Mouse (Mus musculus) ES-Bruce4 (cell line): ENCODE results near the gene Lzts2.
A peak's percentile ranks its signal among the peaks of the same experiment; 100 is the strongest.

Source experiments
- CTCF ChIP-seq: IDR thresholded peaks from one replicate; pipeline ENCODE4 v1.8.1; 2011; ENCODE audit warnings: low read depth, low read length
- EP300 ChIP-seq: IDR thresholded peaks from 2 replicates; pipeline ENCODE4 v1.6.1; 2011; ENCODE audit warnings: low read depth, low read length; ENCODE audit not compliant: insufficient read depth
- POLR2A ChIP-seq: IDR thresholded peaks from one replicate; pipeline ENCODE4 v1.8.1; 2011; ENCODE audit warnings: low read length; ENCODE audit not compliant: insufficient read depth

GRCm38 (mm10) chr19:45005957-45006712 is 8.1 kb upstream of the Lzts2 start, which contains the start of gene Mrpl43:
- TF ChIP-seq EP300, result 0 out of 2 replicates have a peak, but pooled peaks have one; percentile 12
- no peak for TF ChIP-seq CTCF
- TF ChIP-seq POLR2A, result peak; percentile 12
